9 mouse cellular contexts compared by ENCODE assay signal in genomic region chr17:47888155-47888455, GRCm38 (mm10). TPM values are rescaled to one million over a fixed set of nuclear protein-coding genes. Genes with fewer than 3 reads are reported as not detected.
DNase-seq lines count a peak whose midpoint lies in the region; ATAC-seq and TF ChIP-seq lines count a peak whose summit lies in the region.
"Had no signal": no experiment of that assay in that cellular context is flagged by ENCODE, and none has a peak within 500 bp of the region (broad histone marks: within the 10 kb centered on the region; RNA-seq: fewer than 3 reads in every experiment).

No protein-coding gene starts in this region.

- no peaks in the 10 kb centered on the region for H3K9me3 ChIP-seq in lung, embryonic 16.5 days (ENCODE audit: control insufficient read depth, low read length)
- H3K9me3 ChIP-seq in embryonic facial prominence, embryonic 15.5 days (replicated peaks): no peaks in the 10 kb centered on the region
- no peaks in the 10 kb centered on the region for H3K9me3 ChIP-seq in intestine, postnatal 0 days (ENCODE audit: control insufficient read depth)
- no peaks in the 10 kb centered on the region for H3K9me3 ChIP-seq in neural tube, embryonic 15.5 days (replicated peaks)

- 16% methylated on average over 6 of the region's 6 CpGs for WGBS in lung, embryonic 16.5 days
- 28% methylated on average over 6 of the region's 6 CpGs for WGBS in embryonic facial prominence, embryonic 15.5 days
- WGBS in intestine, postnatal 0 days: 15% methylated on average over 6 of the region's 6 CpGs
- 18% methylated on average over 6 of the region's 6 CpGs for WGBS in neural tube, embryonic 15.5 days

- H3K4me3 ChIP-seq in lung, embryonic 16.5 days (ENCODE audit: low read length): no peak overlapping the region
- H3K4me3 ChIP-seq in embryonic facial prominence, embryonic 15.5 days (replicated peaks): no peak overlapping the region
- H3K4me3 ChIP-seq in intestine, postnatal 0 days (ENCODE audit: low read depth, low read length): no peak overlapping the region
- H3K4me3 ChIP-seq in neural tube, embryonic 15.5 days (replicated peaks): no peak overlapping the region

- H3K4me1 ChIP-seq in lung, embryonic 16.5 days (replicated peaks; ENCODE audit: control insufficient read depth, insufficient read depth, low read length): peaks cover 44% of the 10 kb centered on the region
- peaks cover 43% of the 10 kb centered on the region for H3K4me1 ChIP-seq in embryonic facial prominence, embryonic 15.5 days
- peaks cover 14% of the 10 kb centered on the region; the same call in 1 of the 2 replicates for H3K4me1 ChIP-seq in intestine, postnatal 0 days (replicated peaks; ENCODE audit: control insufficient read depth, insufficient read depth, low read length)
- H3K4me1 ChIP-seq in neural tube, embryonic 15.5 days: peaks cover 14% of the 10 kb centered on the region

- ATAC-seq in lung, embryonic 16.5 days (ENCODE audit: low read depth): peak; percentile 21
- ATAC-seq in embryonic facial prominence, embryonic 15.5 days (ENCODE audit: insufficient number of reproducible peaks, low FRiP score, low TSS enrichment, low read depth): peak; percentile 77
- ATAC-seq in intestine, postnatal 0 days: peak; percentile 40
- 0 out of 2 replicates have a peak, but pooled peaks have one; percentile 7 for ATAC-seq in neural tube, embryonic 15.5 days (ENCODE audit: low FRiP score)

- DNase-seq in lung, postnatal 25 days (ENCODE audit: low spot score): no peak
- DNase-seq in kidney, postnatal 14 days: no peak
- DNase-seq in left cerebral cortex, adult 11 months (ENCODE audit: low spot score): no peak
- no peak for DNase-seq in frontal cortex, postnatal 14 days (ENCODE audit: low spot score in 2 of 2)
- DNase-seq: cerebellum, adult 11 months had no signal

- H3K9ac ChIP-seq in lung, embryonic 16.5 days (ENCODE audit: low read length): no peak overlapping the region
- H3K9ac ChIP-seq in embryonic facial prominence, embryonic 15.5 days: no peak overlapping the region
- no peak overlapping the region for H3K9ac ChIP-seq in intestine, postnatal 0 days (ENCODE audit: low read depth, low read length)
- H3K9ac ChIP-seq in neural tube, embryonic 15.5 days (replicated peaks): no peak overlapping the region

- peaks cover 7% of the 10 kb centered on the region for H3K36me3 ChIP-seq in lung, embryonic 16.5 days (ENCODE audit: control insufficient read depth, insufficient read depth, low read length)
- H3K36me3 ChIP-seq in embryonic facial prominence, embryonic 15.5 days: no peaks in the 10 kb centered on the region; the same call in 1 of the 2 replicates
- peaks cover 24% of the 10 kb centered on the region for H3K36me3 ChIP-seq in intestine, postnatal 0 days (ENCODE audit: control insufficient read depth, insufficient read depth)
- H3K36me3 ChIP-seq in neural tube, embryonic 15.5 days: no peaks in the 10 kb centered on the region

- peak overlapping the region; percentile 44; the same call in 1 of the 2 replicates for H3K27ac ChIP-seq in lung, embryonic 16.5 days (ENCODE audit: low read length)
- H3K27ac ChIP-seq in embryonic facial prominence, embryonic 15.5 days (replicated peaks): peak overlapping the region; percentile 83
- peak overlapping the region; percentile 75 for H3K27ac ChIP-seq in intestine, postnatal 0 days (ENCODE audit: low read depth, low read length)
- no peak overlapping the region for H3K27ac ChIP-seq in neural tube, embryonic 15.5 days (replicated peaks)

- no peak overlapping the region for H3K4me2 ChIP-seq in lung, embryonic 16.5 days (ENCODE audit: low read depth, low read length)
- peak overlapping the region; percentile 8 for H3K4me2 ChIP-seq in embryonic facial prominence, embryonic 15.5 days (replicated peaks)
- H3K4me2 ChIP-seq in intestine, postnatal 0 days (replicated peaks; ENCODE audit: low read depth): peak overlapping the region; percentile 32; the same call in 1 of the 2 replicates
- H3K4me2 ChIP-seq in neural tube, embryonic 15.5 days: no peak overlapping the region

- H3K27me3 ChIP-seq in lung, embryonic 16.5 days (ENCODE audit: control insufficient read depth, insufficient read depth, low read depth, low read length): no peaks in the 10 kb centered on the region
- H3K27me3 ChIP-seq in embryonic facial prominence, embryonic 15.5 days: no peaks in the 10 kb centered on the region
- H3K27me3 ChIP-seq in intestine, postnatal 0 days (replicated peaks; ENCODE audit: control insufficient read depth, insufficient read depth, low read length): no peaks in the 10 kb centered on the region
- H3K27me3 ChIP-seq in neural tube, embryonic 15.5 days (replicated peaks): peaks cover 5% of the 10 kb centered on the region

- no peak for TF ChIP-seq CTCF in intestine, postnatal 0 days (IDR thresholded peaks at IDR 0.05; ENCODE audit: low read depth)

RNA-seq across cellular contexts. Expression of gene Foxp4, which starts 36.3 kb away (rescaled TPM):
- 13.6 and 14.6 TPM in 2 replicates for polyA plus RNA-seq in lung, embryonic 16.5 days (2015; fragmentation: Nextera tagmentation; extraction: Ambion mirVana)
- polyA plus RNA-seq in embryonic facial prominence, embryonic 15.5 days (2015; fragmentation: Nextera tagmentation; extraction: Ambion mirVana): 17.0 and 19.3 TPM in 2 replicates
- polyA plus RNA-seq in intestine, postnatal 0 days (2015; fragmentation: Nextera tagmentation; extraction: Ambion mirVana): 12.9 and 13.3 TPM in 2 replicates
- 30.3 and 31.9 TPM in 2 replicates for polyA plus RNA-seq in neural tube, embryonic 15.5 days (2015; fragmentation: Nextera tagmentation; extraction: Ambion mirVana)

RNA-seq across cellular contexts. Expression of gene Mdfi, which starts 53.6 kb away (rescaled TPM):
- polyA plus RNA-seq in lung, embryonic 16.5 days (2015; fragmentation: Nextera tagmentation; extraction: Ambion mirVana): 18.1 and 22.1 TPM in 2 replicates
- polyA plus RNA-seq in embryonic facial prominence, embryonic 15.5 days (2015; fragmentation: Nextera tagmentation; extraction: Ambion mirVana): 21.2 and 25.3 TPM in 2 replicates
- polyA plus RNA-seq in intestine, postnatal 0 days (2015; fragmentation: Nextera tagmentation; extraction: Ambion mirVana): 1.7 and 2.1 TPM in 2 replicates
- 3.3 and 4.4 TPM in 2 replicates for polyA plus RNA-seq in neural tube, embryonic 15.5 days (2015; fragmentation: Nextera tagmentation; extraction: Ambion mirVana)

Comparison
In these comparisons a context has a peak if more than half of its experiments do, and no peak if none do; other contexts are left out.
1. ATAC-seq: peak in every context shown above with its lines; median percentile 77 in embryonic facial prominence, embryonic 15.5 days; 40 in intestine, postnatal 0 days; 21 in lung, embryonic 16.5 days; 7 in neural tube, embryonic 15.5 days.
2. H3K4me2 ChIP-seq: peak in embryonic facial prominence, embryonic 15.5 days (single experiment) and intestine, postnatal 0 days (single experiment); none in lung, embryonic 16.5 days (single experiment) and neural tube, embryonic 15.5 days (single experiment).